Mouse (Mus musculus) MEL (cell line): ENCODE data around the gene Cby1.

ENCODE experiments used
- CHD2 ChIP-seq: IDR thresholded peaks from 2 replicates; pipeline ENCODE4 v1.6.1; 2011; ENCODE audit warnings: low read length, improper control_type of control experiment
- CTCF ChIP-seq, 3 experiments: IDR thresholded peaks in 2 of 3; conservative IDR thresholded peaks in 1 of 3; 2 replicates each; pipeline ENCODE4 v1.5.1; 2011 to 2012; ENCODE audit warnings: low read length in 3 of 3, low read depth in 2 of 3, mild to moderate bottlenecking in 2 of 3, improper control_type of control experiment in 1 of 3, inconsistent platforms in 1 of 3, mixed read lengths in 1 of 3, moderate library complexity in 1 of 3; ENCODE audit not compliant: control insufficient read depth in 1 of 3, insufficient read depth in 1 of 3, poor library complexity in 1 of 3, severe bottlenecking in 1 of 3
- EP300 ChIP-seq, 2 experiments: IDR thresholded peaks; 2 replicates each; pipeline ENCODE4 v1.6.1; 2011; ENCODE audit warnings: improper control_type of control experiment in 2 of 2, low read length in 2 of 2, low read depth in 1 of 2, mild to moderate bottlenecking in 1 of 2
- KAT2A ChIP-seq: conservative IDR thresholded peaks from 2 replicates; pipeline ENCODE4 v1.6.1; 2012; ENCODE audit warnings: low read depth, low read length, improper control_type of control experiment, inconsistent platforms

GRCm38 (mm10) chr15:79687175-79687574, 28.2 kb downstream of the Cby1 start:
- TF ChIP-seq CTCF (IDR thresholded peaks at IDR 0.05 in 2 of 3, conservative IDR thresholded peaks at IDR 0.05 in 1 of 3; ENCODE audit: control insufficient read depth in 1 of 3, insufficient read depth in 1 of 3, low read depth in 2 of 3, low read length in 3 of 3, poor library complexity in 1 of 3, severe bottlenecking in 1 of 3): no peak
- no peak for TF ChIP-seq EP300 (IDR thresholded peaks at IDR 0.05; ENCODE audit: low read depth in 1 of 2, low read length in 2 of 2)
- TF ChIP-seq CHD2: no peak
- TF ChIP-seq KAT2A: no peak
